Mouse (Mus musculus) lung, postnatal 4 days (tissue): ENCODE measurements around the gene Igf1.

Experiments
- DNase-seq, 2 experiments: peaks; one replicate each; pipeline ENCODE4 v3.0.0; 2021

Igf1 gene

DNA sequence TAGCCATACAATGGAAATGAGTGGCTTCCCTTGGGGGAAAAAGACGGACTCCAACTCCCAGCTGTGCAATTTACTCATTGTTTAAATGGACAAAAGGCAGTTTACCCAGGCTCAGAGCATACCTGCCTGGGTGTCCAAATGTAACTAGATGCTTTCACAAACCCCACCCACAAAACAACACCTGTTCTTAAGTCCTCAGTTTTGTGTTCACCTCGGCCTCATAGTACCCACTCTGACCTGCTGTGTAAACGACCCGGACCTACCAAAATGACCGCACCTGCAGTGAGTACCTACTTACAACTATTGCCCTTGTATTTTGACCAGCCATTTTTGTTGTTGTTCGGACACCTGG lies 3.0 kb downstream of the Igf1 start:
- no peak for DNase-seq

DNA sequence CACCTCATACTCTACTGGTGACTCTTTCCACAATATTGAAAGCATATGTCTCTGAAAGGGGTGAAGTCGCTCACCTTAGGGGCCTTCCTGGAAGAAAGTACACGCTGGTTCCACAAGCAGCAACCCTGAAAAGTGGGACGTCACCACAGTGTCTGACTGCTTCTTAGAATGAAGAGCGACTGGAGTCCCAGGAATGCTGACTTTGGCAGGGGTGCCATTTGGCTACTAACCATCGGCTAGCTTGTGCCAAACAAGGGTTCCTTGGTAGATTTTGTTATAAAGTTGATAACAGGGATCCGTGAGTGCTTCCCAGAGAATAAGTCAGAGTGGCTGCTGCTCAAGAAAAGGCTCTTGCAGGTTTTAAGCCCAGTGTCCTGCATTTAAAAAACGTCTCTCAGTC lies 4.8 kb downstream of the Igf1 start:
- peak in 1 of 2 experiments; percentile 28 for DNase-seq

- no peak for DNase-seq
These were observed 5.3 kb downstream of the Igf1 start for GRCm38 (mm10) chr10:87863326-87863725.

GRCm38 (mm10) chr10:87865712-87866111 lies 7.6 kb downstream of the Igf1 start:
- DNase-seq = no peak

GRCm38 (mm10) chr10:87866448-87866847 lies 8.4 kb downstream of the Igf1 start:
- DNase-seq = no peak

DNA sequence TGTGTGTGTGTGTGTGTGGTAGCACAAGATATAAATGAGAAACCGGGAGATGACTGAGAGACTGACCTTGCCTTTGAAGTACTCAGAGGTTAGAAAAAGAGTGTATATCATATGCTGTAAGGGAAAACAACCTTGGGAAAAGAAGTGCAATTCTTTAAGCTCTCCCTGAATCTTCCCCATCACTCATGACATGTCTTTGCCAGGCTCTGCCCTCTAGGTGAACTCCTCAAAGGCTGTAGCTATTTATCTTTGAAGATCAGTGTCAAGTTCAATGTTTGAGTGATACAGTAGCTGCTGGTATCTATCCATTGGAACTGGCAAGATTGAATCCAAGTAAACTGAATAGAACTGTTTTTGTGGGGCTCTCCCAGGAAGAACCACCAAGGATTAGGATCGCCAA lies 9.2 kb downstream of the Igf1 start:
- no peak for DNase-seq

GRCm38 (mm10) chr10:87867631-87868030 lies 9.6 kb downstream of the Igf1 start:
- no peak for DNase-seq

- DNase-seq = no peak
These were observed 10.4 kb downstream of the Igf1 start for GRCm38 (mm10) chr10:87868349-87869053.

DNA sequence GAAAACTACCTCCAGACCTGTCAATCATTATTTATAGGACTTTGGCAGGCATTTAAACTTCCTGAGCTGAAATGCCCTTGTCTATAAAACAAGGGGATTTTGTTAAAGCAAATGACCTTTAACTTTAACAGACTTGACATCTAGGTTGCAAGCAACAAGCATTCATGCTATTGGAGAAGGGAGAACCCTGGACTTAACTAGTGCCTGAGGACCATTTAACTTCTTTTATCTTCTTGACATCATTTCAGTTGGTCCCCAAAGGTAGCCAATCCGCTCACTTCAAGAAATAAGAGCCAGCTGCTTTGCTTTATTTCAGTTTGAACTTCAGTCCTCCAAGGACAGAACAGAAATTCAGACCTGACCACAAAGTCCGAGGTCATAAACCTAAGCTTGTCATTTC lies 11.1 kb downstream of the Igf1 start:
- DNase-seq = no peak

GRCm38 (mm10) chr10:87869691-87870090 lies 11.6 kb downstream of the Igf1 start:
- no peak for DNase-seq

GRCm38 (mm10) chr10:87871863-87872647 lies 14.0 kb downstream of the Igf1 start:
- DNase-seq = peak in 1 of 2 experiments; percentile 21

- no peak for DNase-seq
These were observed 14.8 kb downstream of the Igf1 start for GRCm38 (mm10) chr10:87872854-87873253.

DNA sequence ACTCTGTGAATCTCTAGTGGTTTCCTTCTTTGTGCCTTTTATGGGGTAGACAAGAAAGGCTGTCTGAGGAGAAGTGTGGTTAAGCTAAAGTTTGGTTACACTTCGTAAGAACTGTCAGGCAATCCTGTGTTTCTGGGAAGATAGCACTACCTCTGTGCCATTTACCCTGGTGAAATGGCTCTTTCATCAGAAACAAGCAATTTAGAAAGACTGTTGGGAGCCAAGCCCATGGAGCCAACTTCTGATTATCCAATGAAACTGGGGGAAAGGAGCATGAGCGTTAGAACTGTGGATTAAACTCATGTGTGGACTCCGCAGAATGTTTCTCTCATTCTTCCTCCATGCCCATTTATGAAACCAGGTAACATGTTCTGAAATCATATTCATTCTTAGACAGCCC lies 15.5 kb downstream of the Igf1 start:
- DNase-seq = no peak

GRCm38 (mm10) chr10:87880071-87880785 lies 22.2 kb downstream of the Igf1 start:
- DNase-seq = peak in 1 of 2 experiments; percentile 19

- DNase-seq = no peak
These were observed 27.4 kb downstream of the Igf1 start for GRCm38 (mm10) chr10:87885326-87886040.

DNA sequence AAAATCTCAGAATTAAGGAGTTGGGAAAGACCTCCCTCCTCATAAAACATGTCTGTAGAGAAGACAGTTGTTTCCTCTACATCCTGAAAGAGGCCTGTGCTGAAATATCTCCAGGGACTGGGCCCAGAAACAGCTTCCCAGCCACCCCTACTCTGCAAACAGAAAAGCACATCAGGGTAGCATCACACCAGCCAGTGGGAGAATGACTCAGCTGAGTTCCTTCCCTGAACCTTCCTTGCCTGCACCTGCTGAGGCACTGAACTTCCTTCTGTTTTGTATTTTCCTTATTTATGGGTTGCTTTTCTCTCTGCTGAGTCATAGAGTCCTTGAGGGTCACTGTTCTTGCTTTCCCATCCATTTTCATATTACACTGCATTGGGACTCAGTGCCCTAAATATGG lies 31.8 kb downstream of the Igf1 start:
- no peak for DNase-seq

DNA sequence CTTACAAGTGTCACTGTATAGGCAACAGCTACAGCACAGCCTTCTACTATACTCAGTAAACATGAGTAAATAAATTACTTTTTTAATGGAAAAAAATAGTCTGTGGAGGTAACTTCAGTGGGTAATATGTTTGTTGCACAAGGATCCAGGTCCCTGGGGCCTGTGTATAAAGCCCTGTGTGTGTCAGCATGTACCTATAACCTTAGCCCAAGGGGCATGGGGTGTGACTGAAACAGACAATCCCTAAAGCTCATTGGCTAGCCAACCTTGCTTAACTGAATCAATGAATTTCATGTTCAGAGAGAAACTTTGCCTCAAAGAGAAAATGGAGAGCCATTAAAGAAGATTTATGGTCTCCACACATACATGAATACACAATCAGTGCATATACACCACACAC lies 34.2 kb downstream of the Igf1 start:
- DNase-seq = no peak

GRCm38 (mm10) chr10:87893272-87893671 lies 35.2 kb downstream of the Igf1 start:
- no peak for DNase-seq

DNA sequence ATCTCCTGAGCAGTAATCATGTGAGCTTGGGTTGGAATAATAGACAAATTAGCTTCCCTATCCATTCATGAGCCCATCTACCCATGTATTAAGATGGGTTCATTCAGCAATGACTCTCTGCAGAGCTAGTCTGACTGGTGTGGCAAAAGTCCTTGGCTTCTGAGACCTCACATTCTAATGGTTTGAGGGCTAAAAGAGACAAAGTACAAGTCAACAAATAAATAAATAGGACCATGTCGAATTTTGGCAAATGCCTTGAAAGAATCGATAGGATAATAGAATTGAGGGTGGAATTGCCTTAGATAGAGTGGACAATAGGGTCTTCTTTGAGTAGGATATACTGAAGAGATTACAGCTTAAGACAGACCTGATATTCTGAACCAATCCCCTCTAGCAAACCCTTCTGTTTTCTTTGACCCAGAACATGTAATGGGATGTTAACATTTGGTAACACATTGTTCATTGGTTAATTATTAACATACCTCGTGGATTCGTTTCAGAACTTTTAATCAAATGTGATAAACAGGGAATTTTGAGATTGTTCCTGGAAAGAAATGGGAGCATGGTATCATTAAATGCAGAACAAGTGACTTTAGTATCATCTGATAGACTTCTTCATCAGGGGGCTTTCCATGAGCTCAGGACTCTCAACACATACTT lies 36.5 kb downstream of the Igf1 start:
- no peak for DNase-seq

- no peak for DNase-seq
These were observed 37.3 kb downstream of the Igf1 start for GRCm38 (mm10) chr10:87895351-87895750.

DNA sequence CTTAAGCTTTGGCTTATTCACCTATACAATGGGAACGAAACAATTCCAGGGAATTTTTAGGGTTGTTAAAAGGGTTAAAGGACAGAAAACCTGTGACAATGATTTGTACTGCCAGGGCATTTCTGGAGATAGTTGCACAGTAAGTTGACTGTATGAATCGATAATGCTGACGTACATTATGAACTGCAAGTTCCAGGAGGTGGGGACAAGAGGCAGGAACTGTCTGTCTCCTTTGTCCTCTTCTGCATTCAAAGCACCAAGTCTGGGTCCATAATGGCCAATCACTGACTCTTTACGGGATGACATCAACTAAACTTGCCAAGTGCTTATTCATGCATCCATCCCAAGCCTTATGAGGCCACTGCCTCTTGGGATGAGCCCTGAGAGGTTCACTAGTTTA lies 39.3 kb downstream of the Igf1 start:
- no peak for DNase-seq

GRCm38 (mm10) chr10:87898826-87899225 lies 40.8 kb downstream of the Igf1 start:
- no peak for DNase-seq

DNA sequence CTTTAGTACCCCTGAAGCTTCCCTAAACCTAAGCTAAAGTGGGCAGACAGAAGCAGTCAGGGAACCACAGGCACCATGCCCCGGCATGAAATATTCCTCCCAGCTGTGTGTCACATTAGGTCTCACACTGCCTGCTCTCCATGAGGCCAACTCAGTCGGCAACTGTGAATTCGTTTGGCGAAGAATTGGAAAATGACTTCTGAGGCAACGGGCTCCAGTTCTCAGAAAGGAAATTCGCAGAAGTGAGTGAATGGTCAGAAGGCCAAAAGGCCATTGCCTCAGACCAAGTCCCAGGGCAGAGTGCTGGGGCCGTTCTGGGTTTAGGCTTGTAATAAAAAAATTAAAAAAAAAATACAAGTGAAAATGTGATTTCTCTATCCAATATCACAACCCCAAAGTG lies 43.9 kb downstream of the Igf1 start:
- DNase-seq = peak; percentile 12 to 30
